Mouse (Mus musculus) brain, embryonic 14.5 days (tissue): ENCODE data around the gene Sapcd1.

Experiments used
- CTCF ChIP-seq: fragments of 200-500 bp; IDR thresholded peaks from 2 replicates; pipeline ENCODE4 v1.5.1; 2012; ENCODE audit warnings: inconsistent platforms, mild to moderate bottlenecking, moderate library complexity, borderline replicate concordance; ENCODE audit not compliant: insufficient read depth, insufficient read length; ENCODE audit errors: extremely low read depth
- POLR2A ChIP-seq: fragments of 200-500 bp; IDR thresholded peaks from 2 replicates; pipeline ENCODE4 v1.6.1; 2012; ENCODE audit warnings: mild to moderate bottlenecking, inconsistent platforms, borderline replicate concordance; ENCODE audit not compliant: poor library complexity, insufficient read depth, insufficient read length, severe bottlenecking; ENCODE audit errors: extremely low read depth

GRCm38 (mm10) chr17:34979631-34980030 is 48.2 kb downstream of the Sapcd1 start:
- TF ChIP-seq POLR2A, result no peak
- no peak for TF ChIP-seq CTCF
